Mouse (Mus musculus) gastrocnemius, adult 18-20 months (tissue): ENCODE measurements around the gene Il7r. TPM values are rescaled to one million over a fixed set of nuclear protein-coding genes. Genes with fewer than 3 reads are reported as not detected.

Source experiments
- DNase-seq: peaks from one replicate; pipeline ENCODE4 v3.0.0; 2021; ENCODE audit warnings: low spot score
- total RNA-seq, 2 experiments: library from RNA; stranded (reverse); gene quantifications; 2 replicates each; pipeline ENCODE4 v1.2.3; 2021

Gene Il7r
- total RNA-seq, 2 experiments from 2014 or later = 0.55 TPM

GRCm38 (mm10) chr15:9472167-9472566 lies 57.8 kb downstream of the Il7r start:
- DNase-seq = no peak

DNA sequence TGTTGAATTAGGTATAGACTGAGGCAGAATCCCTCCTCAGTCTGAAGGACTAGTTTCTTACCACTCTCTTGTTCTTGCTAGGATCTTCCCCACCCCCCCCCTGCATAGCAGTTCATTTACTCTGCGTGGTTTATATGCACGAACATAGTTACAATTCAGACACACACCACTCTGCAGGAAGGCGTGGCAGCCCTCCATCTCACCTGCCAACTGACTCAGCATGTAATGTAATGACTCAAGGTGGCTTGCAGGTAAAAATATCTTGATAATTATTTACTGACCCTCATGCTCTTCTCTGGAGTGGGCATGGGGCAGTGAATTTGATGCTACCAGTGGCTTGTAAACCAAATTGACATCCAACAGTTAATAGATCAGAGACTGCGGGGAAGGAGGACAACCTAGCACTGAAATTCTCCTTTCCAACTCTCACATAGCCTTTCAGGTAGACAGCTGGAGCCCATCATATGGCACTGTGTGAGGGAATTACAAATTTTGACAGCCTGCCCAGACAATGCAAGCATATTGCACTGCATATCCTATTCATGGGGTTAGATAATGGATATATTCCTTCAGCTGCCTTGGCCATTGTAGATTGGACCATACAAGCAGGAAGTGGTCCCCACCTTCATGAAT lies 58.8 kb downstream of the Il7r start:
- no peak for DNase-seq

DNA sequence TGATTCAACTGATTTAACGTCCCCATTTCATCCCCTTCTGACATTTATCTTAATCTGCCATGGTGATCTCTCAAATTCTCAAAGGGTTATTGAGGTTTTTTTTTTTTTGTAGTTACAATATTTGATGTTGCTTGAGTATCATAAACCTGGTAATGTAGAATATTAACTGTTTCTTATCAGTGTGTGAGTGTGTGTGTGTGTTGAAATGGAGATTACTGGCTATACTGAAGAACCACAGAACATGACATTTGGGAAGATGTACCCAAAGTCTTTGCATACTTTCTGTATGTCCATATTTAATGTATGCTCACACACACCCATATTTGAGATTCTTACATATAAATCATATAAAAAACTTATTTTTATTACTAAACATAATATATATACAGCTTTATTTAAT lies 65.9 kb downstream of the Il7r start:
- DNase-seq = no peak

- DNase-seq = no peak
These were observed 66.4 kb downstream of the Il7r start for GRCm38 (mm10) chr15:9463521-9464027.

Other genes starting within 250 kb of the Il7r start
- not detected for gene Ugt3a2, start 194.6 kb downstream of the Il7r start, total RNA-seq
- not detected for gene Capsl, start 94.1 kb downstream of the Il7r start, total RNA-seq
- under 1 TPM in 1 of 2 experiments, not detected in 1; 0.07 TPM for gene Spef2, start 218.7 kb upstream of the Il7r start, total RNA-seq